Mouse (Mus musculus) telencephalon, adult 2 months (tissue): ENCODE measurements around the gene Txlnb.
"Not testable (repeated sequence)": the region's sequence is repeated elsewhere in the genome, so short reads cannot be mapped to it uniquely, and the experiment has no call there.

Experiments used
- DNase-seq: peaks from one replicate; pipeline ENCODE4 v3.0.0-alpha.2; 2011; ENCODE audit warnings: low read depth, low spot score

Txlnb gene

GRCm38 (mm10) chr10:17820422-17820821 is 24.4 kb downstream of the Txlnb start:
- not testable (repeated sequence) for DNase-seq

- no peak for DNase-seq
These were observed 31.4 kb downstream of the Txlnb start for GRCm38 (mm10) chr10:17827391-17827790.

- DNase-seq: no peak
These were observed 33.2 kb downstream of the Txlnb start for GRCm38 (mm10) chr10:17829205-17829604.

- no peak for DNase-seq
These were observed 35.0 kb downstream of the Txlnb start for GRCm38 (mm10) chr10:17831041-17831440.

GRCm38 (mm10) chr10:17835031-17835430 is 39.0 kb downstream of the Txlnb start:
- no peak for DNase-seq

GRCm38 (mm10) chr10:17836275-17836674 is 40.2 kb downstream of the Txlnb start:
- DNase-seq: no peak

- DNase-seq: peak; percentile 85
These were observed 46.0 kb downstream of the Txlnb start for GRCm38 (mm10) chr10:17842030-17842429.

GRCm38 (mm10) chr10:17844781-17845537 is 48.9 kb downstream of the Txlnb start:
- no peak for DNase-seq

- DNase-seq: no peak
These were observed 61.7 kb downstream of the Txlnb start for GRCm38 (mm10) chr10:17857647-17858261.

- peak; percentile 54 for DNase-seq
These were observed 64.9 kb downstream of the Txlnb start for GRCm38 (mm10) chr10:17860701-17861480.

- DNase-seq: peak; percentile 63
These were observed 74.0 kb downstream of the Txlnb start for GRCm38 (mm10) chr10:17869822-17870662.

GRCm38 (mm10) chr10:17878002-17878919 is 82.2 kb downstream of the Txlnb start:
- DNase-seq: no peak

- no peak for DNase-seq
These were observed 84.0 kb downstream of the Txlnb start for GRCm38 (mm10) chr10:17880038-17880437.

- DNase-seq: no peak
These were observed 84.7 kb downstream of the Txlnb start for GRCm38 (mm10) chr10:17880724-17881123.
